Mouse (Mus musculus): ENCODE results near the gene Dmrt3. TPM values are rescaled to one million over a fixed set of nuclear protein-coding genes. Genes with fewer than 3 reads are reported as not detected.

The Dmrt3 gene
- polyA plus RNA-seq, 1 experiment from 2014 or later, result 0.05 TPM

Other genes with a start within 250 kb of the Dmrt3 start
- 0.20 and 0.23 TPM in 2 replicates for gene Dmrt1, start 104.7 kb upstream of the Dmrt3 start, polyA plus RNA-seq (2014; fragmentation: Nextera tagmentation; extraction: Ambion mirVana)
- gene Dmrt2, start 62.1 kb downstream of the Dmrt3 start, polyA plus RNA-seq (2014; fragmentation: Nextera tagmentation; extraction: Ambion mirVana), result 11.1 and 11.5 TPM in 2 replicates